Mouse (Mus musculus): Measurements from ENCODE around the gene Usp25.

GRCm38 (mm10) chr16:77034329-77034728 lies 20.8 kb downstream of the Usp25 start:
- TF ChIP-seq MAX (IDR thresholded peaks at IDR 0.05; ENCODE audit: low read depth) (no peak), POLR2A (IDR thresholded peaks at IDR 0.05; ENCODE audit: insufficient read length, low read depth) (no peak), E2F4 (IDR thresholded peaks at IDR 0.05; ENCODE audit: insufficient read depth) (no peak), USF1 (IDR thresholded peaks at IDR 0.05; ENCODE audit: low read depth) (no peak), TCF12 (IDR thresholded peaks at IDR 0.05; ENCODE audit: insufficient read depth, poor library complexity, severe bottlenecking) (no peak)
